Mouse (Mus musculus) C2C12 (cell line): ENCODE results near the gene Ccr7. TPM values are rescaled to one million over a fixed set of nuclear protein-coding genes. Genes with fewer than 3 reads are reported as not detected.

Experiments
- H3K27me3 ChIP-seq: one replicate; pipeline ENCODE4 v1.6.1; 2011; ENCODE audit not compliant: control insufficient read depth, insufficient read depth, insufficient read length
- H3K36me3 ChIP-seq: one replicate; pipeline ENCODE4 v1.6.1; 2011; ENCODE audit not compliant: control insufficient read depth, insufficient read depth
- H3K4me3 ChIP-seq: one replicate; pipeline ENCODE4 v1.5.1; 2011; ENCODE audit warnings: mild to moderate bottlenecking, control low read depth; ENCODE audit not compliant: poor library complexity, insufficient read depth, severe bottlenecking
- H3K79me2 ChIP-seq: one replicate; pipeline ENCODE4 v1.6.1; 2011; ENCODE audit not compliant: control insufficient read depth, insufficient read depth
- H3K79me3 ChIP-seq: one replicate; pipeline ENCODE4 v1.6.1; 2011; ENCODE audit warnings: low read depth, control low read depth
- H3ac ChIP-seq: one replicate; pipeline ENCODE3; 2011; ENCODE audit warnings: low read depth; ENCODE audit not compliant: control insufficient read depth, insufficient read length
- CEBPB ChIP-seq: IDR thresholded peaks from one replicate; pipeline ENCODE4 v1.6.1; 2011; ENCODE audit warnings: low read depth, mild to moderate bottlenecking, control low read depth, moderate library complexity
- CTCF ChIP-seq: IDR thresholded peaks from one replicate; pipeline ENCODE4 v1.5.1; 2011; ENCODE audit not compliant: control insufficient read depth, insufficient read depth, insufficient read length
- FOSL1 ChIP-seq: IDR thresholded peaks from one replicate; pipeline ENCODE4 v1.8.0; 2011; ENCODE audit warnings: mild to moderate bottlenecking, low read length; ENCODE audit not compliant: poor library complexity, insufficient read depth, severe bottlenecking
- MAX ChIP-seq: IDR thresholded peaks from one replicate; pipeline ENCODE4 v1.6.1; 2011; ENCODE audit warnings: mild to moderate bottlenecking, control low read depth
- MYOD1 ChIP-seq: IDR thresholded peaks from one replicate; pipeline ENCODE4 v1.6.1; 2011; ENCODE audit warnings: low read depth; ENCODE audit not compliant: control insufficient read depth, insufficient read length
- MYOG ChIP-seq: IDR thresholded peaks from one replicate; pipeline ENCODE4 v1.6.1; 2011; ENCODE audit not compliant: control insufficient read depth, insufficient read length; ENCODE audit errors: extremely low read depth
- USF1 ChIP-seq: IDR thresholded peaks from one replicate; pipeline ENCODE4 v1.6.1; 2011; ENCODE audit warnings: low read depth, mild to moderate bottlenecking, control low read depth, moderate library complexity
- polyA plus RNA-seq: library from polyadenylated mRNA; unstranded; fragments of >200 nt; fragmentation: generic; extraction: Trizol; gene quantifications from one replicate; pipeline ENCODE4 v1.2.1, GENCODE M21; 2012; ENCODE audit warnings: missing spikeins

Gene Ccr7
- polyA plus RNA-seq, 1 experiment: 0.02 TPM

- Histone ChIP-seq H3K36me3 (no peaks in the 10 kb centered on the region), H3K4me3 (no peak overlapping the region), H3K27me3 (no peaks in the 10 kb centered on the region), H3ac (no peak overlapping the region), H3K79me2 (no peaks in the 10 kb centered on the region), H3K79me3 (no peaks in the 10 kb centered on the region)
- TF ChIP-seq CTCF: no peak
- TF ChIP-seq MYOD1: no peak
- TF ChIP-seq MYOG: no peak
- no peak for TF ChIP-seq MAX
- TF ChIP-seq USF1: no peak
- TF ChIP-seq FOSL1: no peak
- no peak for TF ChIP-seq CEBPB
Observed at GRCm38 (mm10) chr11:99132091-99132730, 22.7 kb downstream of the Ccr7 start.

- no peaks in the 10 kb centered on the region for H3K36me3 ChIP-seq
- no peaks in the 10 kb centered on the region for H3K79me3 ChIP-seq
- H3K4me3 ChIP-seq: no peak overlapping the region
- H3K79me2 ChIP-seq: no peaks in the 10 kb centered on the region
- H3ac ChIP-seq: no peak overlapping the region
- TF ChIP-seq MYOD1: no peak
- TF ChIP-seq CEBPB: no peak
- no peaks in the 10 kb centered on the region for H3K27me3 ChIP-seq
Observed at GRCm38 (mm10) chr11:99131463-99131840, 23.4 kb downstream of the Ccr7 start.

- TF ChIP-seq MYOD1 (no peak), MYOG (no peak), CTCF (no peak), USF1 (no peak), CEBPB (no peak), MAX (no peak), FOSL1 (no peak)
- Histone ChIP-seq H3K36me3 (no peaks in the 10 kb centered on the region), H3K4me3 (no peak overlapping the region), H3K79me2 (no peaks in the 10 kb centered on the region), H3K27me3 (no peaks in the 10 kb centered on the region), H3ac (no peak overlapping the region), H3K79me3 (no peaks in the 10 kb centered on the region)
Observed at GRCm38 (mm10) chr11:99130736-99131462, 24.0 kb downstream of the Ccr7 start.

DNA sequence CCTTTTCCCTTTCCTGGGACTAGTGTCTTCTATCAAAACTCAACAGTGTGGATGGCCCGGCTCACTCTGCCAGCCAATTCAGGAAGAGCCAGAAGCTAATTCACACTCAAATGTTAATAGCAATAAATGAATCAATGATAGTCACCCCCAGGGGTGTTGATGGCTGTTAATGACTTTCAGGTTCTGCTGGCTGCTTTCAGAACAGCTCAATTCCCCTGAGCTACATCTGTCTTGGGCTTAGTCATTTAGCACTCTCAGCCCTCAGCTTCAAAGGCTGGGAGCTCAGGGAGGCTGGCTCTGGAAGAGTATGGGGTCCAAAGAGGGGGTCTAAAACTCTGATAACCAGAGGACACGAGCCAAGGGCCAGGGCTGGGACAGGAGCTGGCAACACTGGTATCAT, 25.6 kb downstream of the Ccr7 start:
- TF ChIP-seq FOSL1 (no peak), MAX (no peak)
- Histone ChIP-seq H3K36me3 (no peaks in the 10 kb centered on the region), H3K79me2 (no peaks in the 10 kb centered on the region), H3K79me3 (no peaks in the 10 kb centered on the region), H3K27me3 (no peaks in the 10 kb centered on the region), H3K4me3 (no peak overlapping the region), H3ac (no peak overlapping the region)

DNA sequence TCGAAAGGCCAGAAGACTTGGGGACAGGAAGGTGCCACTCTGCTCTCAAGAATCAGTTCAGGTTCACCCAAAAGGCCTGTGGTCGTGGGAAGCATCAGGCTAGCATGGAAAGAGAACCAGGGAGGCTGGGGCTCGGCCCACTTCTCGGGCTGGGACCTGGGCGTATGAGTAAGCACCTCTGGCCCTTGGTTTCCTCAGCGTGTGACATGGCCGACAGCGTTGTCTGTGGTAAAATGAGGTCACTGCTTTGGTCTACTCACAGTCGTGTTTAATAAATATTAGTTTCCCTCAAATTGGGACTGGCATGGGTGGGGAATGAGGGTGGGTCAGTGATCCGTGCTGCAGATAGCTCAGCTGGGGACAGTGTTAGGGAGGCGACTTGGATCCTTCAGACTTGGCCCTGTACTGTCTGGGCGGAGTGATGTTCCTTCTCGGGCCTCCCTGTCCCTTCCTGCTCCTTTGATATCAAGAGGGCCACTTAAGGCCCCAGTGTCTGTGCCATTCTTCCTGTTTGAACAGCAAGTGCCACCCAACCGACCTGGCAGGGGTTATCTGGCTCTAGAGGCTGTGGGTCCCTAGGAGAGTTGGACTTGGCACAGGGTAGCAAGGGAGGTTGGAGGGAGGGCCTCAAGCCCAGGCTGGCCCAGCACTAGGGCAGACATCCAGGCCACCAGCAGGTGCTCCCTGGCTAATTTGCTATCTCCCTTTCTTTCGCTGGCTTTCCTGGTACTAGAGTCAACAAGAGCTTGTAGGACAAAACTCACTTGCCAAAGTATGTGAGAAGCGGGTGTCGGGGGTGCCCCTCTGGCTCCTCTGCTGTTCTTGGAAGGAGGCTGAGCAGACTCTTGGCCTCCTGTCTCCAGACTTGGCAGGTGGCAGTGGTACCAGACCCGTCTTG, 26.8 kb downstream of the Ccr7 start:
- H3K79me3 ChIP-seq: no peaks in the 10 kb centered on the region
- no peaks in the 10 kb centered on the region for H3K79me2 ChIP-seq
- no peak overlapping the region for H3K4me3 ChIP-seq
- TF ChIP-seq FOSL1: no peak
- no peak for TF ChIP-seq MYOD1
- no peak for TF ChIP-seq USF1
- no peak for TF ChIP-seq MYOG
- no peak for TF ChIP-seq MAX
- TF ChIP-seq CEBPB: no peak
- H3ac ChIP-seq: no peak overlapping the region
- no peaks in the 10 kb centered on the region for H3K27me3 ChIP-seq
- no peaks in the 10 kb centered on the region for H3K36me3 ChIP-seq
